Comparison of ENCODE assay signal across 15 mouse cellular contexts in the genomic region with DNA sequence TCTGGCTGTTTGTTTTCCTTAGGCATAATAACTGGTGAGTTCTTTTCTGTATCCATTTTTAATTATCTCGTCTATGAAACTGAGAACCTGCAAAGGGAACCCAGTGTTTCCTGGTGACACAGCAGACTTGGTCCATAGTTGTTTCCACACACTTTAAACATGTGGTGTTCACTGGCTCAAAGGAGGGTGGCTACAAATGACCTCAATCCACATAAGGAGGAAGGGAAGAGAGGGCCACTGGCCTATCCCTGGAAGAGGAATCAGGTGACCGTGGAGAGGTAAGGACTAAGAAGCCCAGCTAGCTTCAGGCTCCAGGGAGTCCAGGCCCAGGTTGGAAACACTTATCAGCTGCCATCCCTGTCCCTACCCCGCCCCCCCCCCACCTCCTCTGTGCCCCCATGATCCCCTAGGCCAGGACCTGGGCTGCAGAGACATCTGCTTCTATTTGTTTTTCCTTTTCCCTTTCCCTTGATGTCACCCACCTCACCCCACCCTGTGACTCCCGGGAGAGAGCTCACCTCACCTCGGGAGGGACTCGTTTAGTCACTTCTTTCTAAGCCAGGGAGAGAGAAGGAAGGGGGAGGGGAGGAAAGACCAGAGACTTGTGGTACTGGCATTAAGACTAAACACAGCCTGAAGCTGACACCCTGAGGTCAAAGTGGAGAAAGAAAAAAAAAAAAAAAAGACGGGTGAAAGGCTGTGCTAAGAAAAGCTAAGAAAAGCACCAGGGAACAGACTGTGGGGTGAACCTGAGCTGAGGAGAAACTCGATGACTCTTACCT.
DNase-seq lines count a peak whose midpoint lies in the region; ATAC-seq and TF ChIP-seq lines count a peak whose summit lies in the region.
"Had no signal": no experiment of that assay in that cellular context is flagged by ENCODE, and none has a peak within 500 bp of the region (broad histone marks: within the 10 kb centered on the region; RNA-seq: fewer than 3 reads in every experiment).

No protein-coding gene starts in this region.

- no peak overlapping the region for H3K4me2 ChIP-seq in liver, postnatal 0 days (ENCODE audit: low read depth, low read length)
- no peak overlapping the region for H3K4me2 ChIP-seq in liver, embryonic 12.5 days
- H3K4me2 ChIP-seq in stomach, embryonic 14.5 days (replicated peaks; ENCODE audit: low read depth, low read length) = no peak overlapping the region

- no peaks in the 10 kb centered on the region for H3K27me3 ChIP-seq in liver, postnatal 0 days (ENCODE audit: insufficient read depth, low read length)
- H3K27me3 ChIP-seq in liver, embryonic 12.5 days (replicated peaks) = no peaks in the 10 kb centered on the region
- no peaks in the 10 kb centered on the region for H3K27me3 ChIP-seq in stomach, embryonic 14.5 days (ENCODE audit: control insufficient read depth, insufficient read depth, low read length)

- H3K4me3 ChIP-seq in liver, postnatal 0 days (ENCODE audit: low read depth, low read length) = no peak overlapping the region
- H3K4me3 ChIP-seq in liver, embryonic 12.5 days = no peak overlapping the region
- H3K4me3 ChIP-seq in stomach, embryonic 14.5 days (ENCODE audit: low read depth, low read length) = no peak overlapping the region
- H3K4me3 ChIP-seq: hindbrain, embryonic 10.5 days had no signal

- no peak overlapping the region for H3K27ac ChIP-seq in liver, postnatal 0 days (ENCODE audit: low read depth)
- H3K27ac ChIP-seq in liver, embryonic 12.5 days = no peak overlapping the region
- no peak overlapping the region for H3K27ac ChIP-seq in stomach, embryonic 14.5 days (ENCODE audit: low read length)
- H3K27ac ChIP-seq: hindbrain, embryonic 10.5 days had no signal

- DNase-seq in liver, postnatal 0 days = no peak
- DNase-seq in R1 (ENCODE audit: low read depth, low spot score) = peak; percentile 30
- peak; percentile 47 for DNase-seq in induced T-regulatory cell, adult 2 months (ENCODE audit: low read depth)
- no peak for DNase-seq in c-Kit-positive CD71-positive TER-119-positive erythroid progenitor cells, embryonic 14.5 days (ENCODE audit: low spot score)
- no peak for DNase-seq in cerebellum, adult 8-10 months
- DNase-seq: cerebellum, adult 2 months; gastrocnemius, postnatal 25 days; kidney, adult 18-20 months; kidney, postnatal 36 days; midbrain, embryonic 14.5 days; right cerebral cortex, postnatal 14 days had no signal

- H3K4me1 ChIP-seq in liver, postnatal 0 days (ENCODE audit: insufficient read depth) = peaks cover 12% of the 10 kb centered on the region
- H3K4me1 ChIP-seq in liver, embryonic 12.5 days = peaks cover 5% of the 10 kb centered on the region; the same call in 1 of the 2 replicates
- H3K4me1 ChIP-seq in stomach, embryonic 14.5 days (ENCODE audit: control insufficient read depth, insufficient read depth, low read length) = 0 out of 2 replicates have a peak, but pooled peaks cover 4% of the 10 kb centered on the region

- no peaks in the 10 kb centered on the region for H3K36me3 ChIP-seq in liver, postnatal 0 days (replicated peaks; ENCODE audit: insufficient read depth, low read length)
- H3K36me3 ChIP-seq in liver, embryonic 12.5 days = no peaks in the 10 kb centered on the region
- no peaks in the 10 kb centered on the region for H3K36me3 ChIP-seq in stomach, embryonic 14.5 days (ENCODE audit: control insufficient read depth, insufficient read depth, low read length)
- H3K36me3 ChIP-seq: hindbrain, embryonic 10.5 days had no signal

- 20% methylated on average over 8 of the region's 8 CpGs for WGBS in liver, postnatal 0 days (ENCODE audit: insufficient replicate concordance)
- WGBS in liver, embryonic 12.5 days (ENCODE audit: insufficient replicate concordance) = 17% methylated on average over 8 of the region's 8 CpGs
- 16% methylated on average over 8 of the region's 8 CpGs for WGBS in stomach, embryonic 14.5 days

- TF ChIP-seq CTCF in liver, postnatal 0 days (IDR thresholded peaks at IDR 0.05; ENCODE audit: low read depth) = no peak

- ATAC-seq in liver, postnatal 0 days = peak; percentile 47; the same call in 1 of the 2 replicates
- no peak for ATAC-seq in liver, embryonic 12.5 days
- ATAC-seq in stomach, embryonic 14.5 days (ENCODE audit: insufficient number of reproducible peaks, insufficient read depth, low FRiP score, low read depth) = peak; percentile 50; the same call in 1 of the 2 replicates
- ATAC-seq in frontal cortex, adult (ENCODE audit: low TSS enrichment) = no peak

- H3K9me3 ChIP-seq in liver, postnatal 0 days (ENCODE audit: low read length) = no peaks in the 10 kb centered on the region
- no peaks in the 10 kb centered on the region for H3K9me3 ChIP-seq in liver, embryonic 12.5 days (replicated peaks)
- H3K9me3 ChIP-seq in stomach, embryonic 14.5 days (ENCODE audit: control insufficient read depth, low read depth, low read length) = no peaks in the 10 kb centered on the region

- no peak for TF ChIP-seq EP300 in liver, postnatal 0 days (IDR thresholded peaks at IDR 0.05; ENCODE audit: low read depth)

- H3K9ac ChIP-seq in liver, postnatal 0 days (replicated peaks) = no peak overlapping the region
- H3K9ac ChIP-seq in liver, embryonic 12.5 days = no peak overlapping the region
- H3K9ac ChIP-seq in stomach, embryonic 14.5 days (replicated peaks; ENCODE audit: low read depth, low read length) = no peak overlapping the region

Comparison
In these comparisons a context has a peak if more than half of its experiments do, and no peak if none do; other contexts are left out.
1. ATAC-seq: peak in liver, postnatal 0 days (single experiment) and stomach, embryonic 14.5 days (single experiment); none in liver, embryonic 12.5 days (single experiment) and frontal cortex, adult (single experiment).
2. DNase-seq: peak in R1 (single experiment) and induced T-regulatory cell, adult 2 months (single experiment); none in liver, postnatal 0 days (single experiment), c-Kit-positive CD71-positive TER-119-positive erythroid progenitor cells, embryonic 14.5 days (single experiment) and cerebellum, adult 8-10 months (single experiment).